24 mouse cellular contexts compared by ENCODE assay signal in genomic region chr7:120817552-120817951, GRCm38 (mm10). TPM values are rescaled to one million over a fixed set of nuclear protein-coding genes. Genes with fewer than 3 reads are reported as not detected.
A peak's percentile ranks its signal among the peaks of the same experiment; 100 is the strongest.
DNase-seq lines count a peak whose midpoint lies in the region; ATAC-seq and TF ChIP-seq lines count a peak whose summit lies in the region.
"Had no signal": no experiment of that assay in that cellular context is flagged by ENCODE, and none has a peak within 500 bp of the region (broad histone marks: within the 10 kb centered on the region; RNA-seq: fewer than 3 reads in every experiment).

No protein-coding gene starts in this region.

- no peak overlapping the region for H3K9ac ChIP-seq in intestine, embryonic 15.5 days
- no peak overlapping the region for H3K9ac ChIP-seq in intestine, embryonic 16.5 days (ENCODE audit: low read depth, low read length)
- no peak overlapping the region for H3K9ac ChIP-seq in liver, embryonic 12.5 days
- no peak overlapping the region for H3K9ac ChIP-seq in stomach, postnatal 0 days (ENCODE audit: low read length)
- H3K9ac ChIP-seq: embryonic facial prominence, embryonic 12.5 days; forebrain, postnatal 0 days had no signal

- no peak overlapping the region for H3K27ac ChIP-seq in intestine, embryonic 15.5 days
- no peak overlapping the region for H3K27ac ChIP-seq in intestine, embryonic 16.5 days (ENCODE audit: low read length)
- no peak overlapping the region for H3K27ac ChIP-seq in liver, embryonic 12.5 days
- H3K27ac ChIP-seq in stomach, postnatal 0 days (replicated peaks): no peak overlapping the region
- H3K27ac ChIP-seq: embryonic facial prominence, embryonic 10.5 days; embryonic facial prominence, embryonic 12.5 days had no signal

- no peak overlapping the region for H3K4me2 ChIP-seq in intestine, embryonic 15.5 days (replicated peaks)
- no peak overlapping the region for H3K4me2 ChIP-seq in intestine, embryonic 16.5 days (ENCODE audit: low read depth, low read length)
- H3K4me2 ChIP-seq in liver, embryonic 12.5 days: no peak overlapping the region
- no peak overlapping the region for H3K4me2 ChIP-seq in stomach, postnatal 0 days (replicated peaks; ENCODE audit: low read depth)
- H3K4me2 ChIP-seq: embryonic facial prominence, embryonic 12.5 days had no signal

- DNase-seq in liver: no peak
- DNase-seq in adrenal gland, postnatal 4 days (ENCODE audit: low spot score in 2 of 2): no peak
- no peak for DNase-seq in stomach, postnatal 0 days (ENCODE audit: low spot score)
- DNase-seq: adrenal gland, adult 2 months; adrenal gland, postnatal 10 days; adrenal gland, postnatal 25 days; cerebellum, adult 11-12 months; cerebellum, adult 2 months; cerebellum, adult 9-10 months; cerebellum, postnatal 25 days; forebrain, postnatal 0 days had no signal

- H3K27me3 ChIP-seq in intestine, embryonic 15.5 days (replicated peaks): no peaks in the 10 kb centered on the region
- H3K27me3 ChIP-seq in intestine, embryonic 16.5 days (replicated peaks; ENCODE audit: control insufficient read depth, insufficient read depth, low read length): no peaks in the 10 kb centered on the region
- H3K27me3 ChIP-seq in liver, embryonic 12.5 days (replicated peaks): peaks cover 3% of the 10 kb centered on the region; the same call in 1 of the 2 replicates
- no peaks in the 10 kb centered on the region for H3K27me3 ChIP-seq in stomach, postnatal 0 days (ENCODE audit: control insufficient read depth, insufficient read depth, low read length)
- H3K27me3 ChIP-seq: embryonic facial prominence, embryonic 12.5 days had no signal

- no peak for TF ChIP-seq EP300 in stomach, postnatal 0 days (optimal IDR thresholded peaks at IDR 0.05)

- no peak overlapping the region for H3K4me3 ChIP-seq in intestine, embryonic 15.5 days (replicated peaks)
- H3K4me3 ChIP-seq in intestine, embryonic 16.5 days (ENCODE audit: low read length): no peak overlapping the region
- no peak overlapping the region for H3K4me3 ChIP-seq in liver, embryonic 12.5 days
- H3K4me3 ChIP-seq in stomach, postnatal 0 days (ENCODE audit: low read depth, low read length): no peak overlapping the region
- H3K4me3 ChIP-seq: embryonic facial prominence, embryonic 10.5 days; embryonic facial prominence, embryonic 12.5 days had no signal

- no peak for TF ChIP-seq CTCF in stomach, postnatal 0 days (IDR thresholded peaks at IDR 0.05; ENCODE audit: low read depth)

- no peaks in the 10 kb centered on the region for H3K4me1 ChIP-seq in intestine, embryonic 15.5 days (replicated peaks)
- H3K4me1 ChIP-seq in intestine, embryonic 16.5 days (ENCODE audit: control insufficient read depth, insufficient read depth, low read length): no peaks in the 10 kb centered on the region
- no peaks in the 10 kb centered on the region for H3K4me1 ChIP-seq in liver, embryonic 12.5 days
- H3K4me1 ChIP-seq in stomach, postnatal 0 days (replicated peaks; ENCODE audit: control insufficient read depth, insufficient read depth): no peaks in the 10 kb centered on the region
- H3K4me1 ChIP-seq: embryonic facial prominence, embryonic 10.5 days; embryonic facial prominence, embryonic 12.5 days had no signal

- peak; percentile 55; the same call in 1 of the 2 replicates for ATAC-seq in intestine, embryonic 15.5 days
- no peak for ATAC-seq in intestine, embryonic 16.5 days
- 0 out of 2 replicates have a peak, but pooled peaks have one; percentile 27 for ATAC-seq in liver, embryonic 12.5 days
- ATAC-seq in megakaryocyte progenitor cell, adult 5-6 weeks (replicated peaks; ENCODE audit: poor library complexity): peak; percentile 46
- no peak for ATAC-seq in stomach, postnatal 0 days (ENCODE audit: low FRiP score, low TSS enrichment)
- ATAC-seq: forebrain, embryonic 14.5 days had no signal

- WGBS in intestine, embryonic 15.5 days: 87% methylated on average over 6 of the region's 6 CpGs
- WGBS in intestine, embryonic 16.5 days: 87% methylated on average over 6 of the region's 6 CpGs
- 58% methylated on average over 6 of the region's 6 CpGs for WGBS in liver, embryonic 12.5 days (ENCODE audit: insufficient replicate concordance)
- 87% methylated on average over 6 of the region's 6 CpGs for WGBS in stomach, postnatal 0 days

- H3K36me3 ChIP-seq in intestine, embryonic 15.5 days: no peaks in the 10 kb centered on the region
- no peaks in the 10 kb centered on the region for H3K36me3 ChIP-seq in intestine, embryonic 16.5 days (ENCODE audit: control insufficient read depth, insufficient read depth, low read length)
- no peaks in the 10 kb centered on the region for H3K36me3 ChIP-seq in liver, embryonic 12.5 days
- H3K36me3 ChIP-seq in stomach, postnatal 0 days (ENCODE audit: control insufficient read depth, insufficient read depth, low read length): no peaks in the 10 kb centered on the region
- H3K36me3 ChIP-seq: embryonic facial prominence, embryonic 10.5 days; embryonic facial prominence, embryonic 12.5 days had no signal

- no peaks in the 10 kb centered on the region for H3K9me3 ChIP-seq in intestine, embryonic 15.5 days
- H3K9me3 ChIP-seq in intestine, embryonic 16.5 days (ENCODE audit: control insufficient read depth, low read length): no peaks in the 10 kb centered on the region
- no peaks in the 10 kb centered on the region for H3K9me3 ChIP-seq in liver, embryonic 12.5 days (replicated peaks)
- no peaks in the 10 kb centered on the region for H3K9me3 ChIP-seq in stomach, postnatal 0 days (ENCODE audit: control insufficient read depth, low read length)
- H3K9me3 ChIP-seq: embryonic facial prominence, embryonic 10.5 days; embryonic facial prominence, embryonic 12.5 days had no signal

RNA-seq across cellular contexts. Expression of gene Gm5737, which starts 5.4 kb away (rescaled TPM):
- polyA plus RNA-seq in intestine, embryonic 15.5 days (2015; fragmentation: Nextera tagmentation; extraction: Ambion mirVana): not detected in 2 replicates
- polyA plus RNA-seq in intestine, embryonic 16.5 days (2015; fragmentation: Nextera tagmentation; extraction: Ambion mirVana): not detected in 2 replicates
- not detected in 2 replicates for polyA plus RNA-seq in liver, embryonic 12.5 days (2016; fragmentation: Nextera tagmentation; extraction: Ambion mirVana)
- not detected in 2 replicates for total RNA-seq in megakaryocyte progenitor cell, adult 5-6 weeks (2015)
- not detected in 2 replicates for total RNA-seq in megakaryocyte progenitor cell, adult 5-6 weeks (2017)
- total RNA-seq in adrenal gland, postnatal 4 days (2021): not detected
- not detected in 2 replicates for polyA plus RNA-seq in stomach, postnatal 0 days (2015; fragmentation: Nextera tagmentation; extraction: Ambion mirVana)
- total RNA-seq: adrenal gland, adult 2 months; adrenal gland, postnatal 25 days; ES-E14; forebrain, postnatal 0 days; MEL had no signal
- polyA plus RNA-seq: adrenal gland, adult 2 months; C2C12; cortical plate, adult 2 months; embryonic facial prominence, embryonic 10.5 days; embryonic facial prominence, embryonic 12.5 days; embryonic facial prominence, embryonic 14.5 days; forebrain, embryonic 11.5 days; forebrain, embryonic 14.5 days had no signal

RNA-seq across cellular contexts. Expression of gene Eef2k, which starts 25.1 kb away (rescaled TPM):
- polyA plus RNA-seq in intestine, embryonic 15.5 days (2015; fragmentation: Nextera tagmentation; extraction: Ambion mirVana): 44.4 and 47.2 TPM in 2 replicates
- 54.1 and 59.6 TPM in 2 replicates for polyA plus RNA-seq in intestine, embryonic 16.5 days (2015; fragmentation: Nextera tagmentation; extraction: Ambion mirVana)
- polyA plus RNA-seq in liver, embryonic 12.5 days (2016; fragmentation: Nextera tagmentation; extraction: Ambion mirVana): 44.3 and 45.0 TPM in 2 replicates
- 32.5 and 34.4 TPM in 2 replicates for total RNA-seq in megakaryocyte progenitor cell, adult 5-6 weeks (2015)
- total RNA-seq in megakaryocyte progenitor cell, adult 5-6 weeks (2017): 80.5 and 85.0 TPM in 2 replicates
- total RNA-seq in adrenal gland, postnatal 4 days (2021): 10 to 100 TPM; 53.3 to 54.2 TPM
- polyA plus RNA-seq in stomach, postnatal 0 days (2015; fragmentation: Nextera tagmentation; extraction: Ambion mirVana): 39.9 and 42.0 TPM in 2 replicates

Comparison
In these comparisons a context has a peak if more than half of its experiments do, and no peak if none do; other contexts are left out.
1. ATAC-seq: peak in intestine, embryonic 15.5 days (single experiment), liver, embryonic 12.5 days (single experiment) and megakaryocyte progenitor cell, adult 5-6 weeks (single experiment); none in intestine, embryonic 16.5 days (single experiment) and stomach, postnatal 0 days (single experiment).